Mouse (Mus musculus): Measurements from ENCODE around the gene Idnk.

DNA sequence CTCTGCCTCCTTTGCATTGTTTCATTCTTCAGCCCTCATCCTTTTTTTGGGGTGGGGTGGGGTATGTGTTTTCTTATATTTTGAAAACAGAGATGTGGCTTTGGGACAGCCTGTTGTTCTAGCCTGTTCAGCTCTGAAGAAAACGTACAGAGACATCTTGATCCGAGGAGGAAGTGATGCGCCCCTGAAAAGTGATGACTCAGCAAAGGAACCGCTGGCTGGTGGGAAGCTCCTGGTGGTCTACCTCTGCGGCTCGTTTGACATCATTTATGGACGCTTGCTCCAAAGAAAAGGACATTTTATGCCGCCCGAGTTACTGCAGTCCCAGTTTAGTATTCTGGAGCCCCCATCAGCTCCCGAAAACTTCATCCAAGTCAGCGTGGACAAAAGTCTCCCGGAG, 5.9 kb downstream of the Idnk start:
- TF ChIP-seq CTCF (IDR thresholded peaks at IDR 0.05; ENCODE audit: low read depth, low read length) (no peak), GATA2 (IDR thresholded peaks at IDR 0.05; ENCODE audit: borderline replicate concordance, low read depth, low read length) (no peak), GATA1 (IDR thresholded peaks at IDR 0.05; ENCODE audit: borderline replicate concordance, low read length) (no peak)

All from G1E (cell line).